Mouse (Mus musculus) cortical plate, adult 2 months (tissue): ENCODE data around the gene Prss38.

Experiments
- CTCF ChIP-seq: fragments of 200-500 bp; IDR thresholded peaks from 2 replicates; pipeline ENCODE4 v1.5.1; 2011; ENCODE audit warnings: mild to moderate bottlenecking, control low read depth, low read length; ENCODE audit not compliant: insufficient read depth; ENCODE audit errors: extremely low read depth
- POLR2A ChIP-seq: fragments of 200-500 bp; IDR thresholded peaks from 2 replicates; pipeline ENCODE4 v1.6.1; 2011; ENCODE audit warnings: mild to moderate bottlenecking, low read length, control low read depth; ENCODE audit not compliant: insufficient read depth; ENCODE audit errors: extremely low read depth

- TF ChIP-seq CTCF: no peak
- TF ChIP-seq POLR2A: no peak
Measured at GRCm38 (mm10) chr11:59331167-59331869, 44.1 kb downstream of the Prss38 start.
